ENCODE assay signal across 9 mouse cellular contexts in the genomic region with DNA sequence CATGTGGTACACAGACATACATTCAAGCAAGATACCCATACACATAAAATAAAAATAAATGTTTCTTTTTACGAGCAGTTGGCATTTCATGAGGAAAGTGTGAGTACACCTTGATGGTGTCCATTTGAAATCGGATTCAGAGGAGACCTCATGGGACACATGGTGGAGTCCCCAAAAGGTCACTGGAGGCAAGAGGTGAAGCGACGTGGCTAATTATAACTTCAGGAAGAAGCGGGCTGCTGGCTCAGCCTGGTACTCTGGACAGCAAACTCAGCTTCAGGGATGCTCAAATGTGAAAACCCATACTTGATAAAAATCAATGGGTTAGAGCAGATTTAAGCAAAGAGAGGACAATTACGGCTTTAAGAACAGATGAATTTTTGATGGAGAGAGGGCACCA. TPM values are rescaled to one million over a fixed set of nuclear protein-coding genes. Genes with fewer than 3 reads are reported as not detected.
DNase-seq lines count a peak whose midpoint lies in the region; ATAC-seq lines count a peak whose summit lies in the region.
"Had no signal": no experiment of that assay in that cellular context is flagged by ENCODE, and none has a peak within 500 bp of the region (broad histone marks: within the 10 kb centered on the region; RNA-seq: fewer than 3 reads in every experiment).

No protein-coding gene starts in this region.

- H3K4me1 ChIP-seq in hindbrain, embryonic 10.5 days (replicated peaks) = peaks cover 34% of the 10 kb centered on the region
- H3K4me1 ChIP-seq in hindbrain, embryonic 11.5 days (replicated peaks; ENCODE audit: control insufficient read depth, insufficient read depth, low read length) = peaks cover 9% of the 10 kb centered on the region
- peaks cover 30% of the 10 kb centered on the region for H3K4me1 ChIP-seq in embryonic facial prominence, embryonic 15.5 days
- peaks cover 32% of the 10 kb centered on the region for H3K4me1 ChIP-seq in intestine, embryonic 14.5 days (replicated peaks; ENCODE audit: control insufficient read depth, insufficient read depth, low read length)
- H3K4me1 ChIP-seq in midbrain, embryonic 14.5 days (ENCODE audit: control insufficient read depth, insufficient read depth, low read length) = peaks cover 23% of the 10 kb centered on the region

- peaks cover 31% of the 10 kb centered on the region for H3K27me3 ChIP-seq in hindbrain, embryonic 10.5 days (ENCODE audit: insufficient read depth, poor library complexity, severe bottlenecking)
- no peaks in the 10 kb centered on the region for H3K27me3 ChIP-seq in hindbrain, embryonic 11.5 days (ENCODE audit: control insufficient read depth, insufficient read depth, low read length)
- H3K27me3 ChIP-seq in embryonic facial prominence, embryonic 15.5 days = no peaks in the 10 kb centered on the region
- no peaks in the 10 kb centered on the region for H3K27me3 ChIP-seq in intestine, embryonic 14.5 days (replicated peaks; ENCODE audit: control insufficient read depth, insufficient read depth, low read length)
- H3K27me3 ChIP-seq in midbrain, embryonic 14.5 days (ENCODE audit: control insufficient read depth, insufficient read depth, low read length) = no peaks in the 10 kb centered on the region
- H3K27me3 ChIP-seq: megakaryocyte, embryonic 14.5 days had no signal

- H3K9me3 ChIP-seq in hindbrain, embryonic 10.5 days = no peaks in the 10 kb centered on the region
- no peaks in the 10 kb centered on the region for H3K9me3 ChIP-seq in hindbrain, embryonic 11.5 days (ENCODE audit: control insufficient read depth, low read length)
- H3K9me3 ChIP-seq in embryonic facial prominence, embryonic 15.5 days (replicated peaks) = no peaks in the 10 kb centered on the region
- no peaks in the 10 kb centered on the region for H3K9me3 ChIP-seq in intestine, embryonic 14.5 days (ENCODE audit: control insufficient read depth, low read length)
- no peaks in the 10 kb centered on the region for H3K9me3 ChIP-seq in midbrain, embryonic 14.5 days (ENCODE audit: control insufficient read depth, low read length)
- H3K9me3 ChIP-seq: megakaryocyte, embryonic 14.5 days had no signal

- H3K27ac ChIP-seq in hindbrain, embryonic 10.5 days = no peak overlapping the region; the same call in 1 of the 2 replicates
- H3K27ac ChIP-seq in hindbrain, embryonic 11.5 days (ENCODE audit: low read depth, low read length) = no peak overlapping the region
- H3K27ac ChIP-seq in embryonic facial prominence, embryonic 15.5 days (replicated peaks) = no peak overlapping the region
- no peak overlapping the region for H3K27ac ChIP-seq in intestine, embryonic 14.5 days (ENCODE audit: low read depth)
- H3K27ac ChIP-seq in midbrain, embryonic 14.5 days (replicated peaks; ENCODE audit: low read depth, low read length) = peak overlapping the region; percentile 67; the same call in 1 of the 2 replicates

- H3K36me3 ChIP-seq in hindbrain, embryonic 10.5 days = no peaks in the 10 kb centered on the region
- no peaks in the 10 kb centered on the region for H3K36me3 ChIP-seq in hindbrain, embryonic 11.5 days (ENCODE audit: control insufficient read depth, insufficient read depth, low read length)
- no peaks in the 10 kb centered on the region for H3K36me3 ChIP-seq in embryonic facial prominence, embryonic 15.5 days
- H3K36me3 ChIP-seq in intestine, embryonic 14.5 days (ENCODE audit: control insufficient read depth, insufficient read depth, low read length) = no peaks in the 10 kb centered on the region
- no peaks in the 10 kb centered on the region for H3K36me3 ChIP-seq in midbrain, embryonic 14.5 days (ENCODE audit: control insufficient read depth, insufficient read depth, low read length)

- no peak overlapping the region for H3K9ac ChIP-seq in hindbrain, embryonic 11.5 days (ENCODE audit: low read depth, low read length)
- H3K9ac ChIP-seq in embryonic facial prominence, embryonic 15.5 days = no peak overlapping the region
- no peak overlapping the region for H3K9ac ChIP-seq in intestine, embryonic 14.5 days (ENCODE audit: low read length)
- peak overlapping the region; percentile 39 for H3K9ac ChIP-seq in midbrain, embryonic 14.5 days (replicated peaks; ENCODE audit: low read length)

- 74% methylated on average over 6 of the region's 6 CpGs for WGBS in hindbrain, embryonic 10.5 days
- 73% methylated on average over 6 of the region's 6 CpGs for WGBS in hindbrain, embryonic 11.5 days
- WGBS in embryonic facial prominence, embryonic 15.5 days = 74% methylated on average over 6 of the region's 6 CpGs
- WGBS in intestine, embryonic 14.5 days = 84% methylated on average over 6 of the region's 6 CpGs
- 68% methylated on average over 6 of the region's 6 CpGs for WGBS in midbrain, embryonic 14.5 days

- H3K4me3 ChIP-seq in hindbrain, embryonic 10.5 days = peak overlapping the region; percentile 44; the same call in 1 of the 2 replicates
- H3K4me3 ChIP-seq in hindbrain, embryonic 11.5 days (ENCODE audit: low read depth, low read length) = no peak overlapping the region
- H3K4me3 ChIP-seq in embryonic facial prominence, embryonic 15.5 days (replicated peaks) = peak overlapping the region; percentile 25; the same call in 1 of the 2 replicates
- H3K4me3 ChIP-seq in intestine, embryonic 14.5 days (ENCODE audit: low read depth, low read length) = 0 out of 2 replicates have a peak overlapping the region, but pooled peaks have one; percentile 10
- H3K4me3 ChIP-seq in midbrain, embryonic 14.5 days (replicated peaks; ENCODE audit: low read depth, low read length) = peak overlapping the region; percentile 23; the same call in 1 of the 2 replicates

- no peak for DNase-seq in hindbrain, embryonic 10.5 days (ENCODE audit: low spot score)
- DNase-seq in hindbrain, embryonic 11.5 days (ENCODE audit: low spot score) = no peak
- DNase-seq in intestine, embryonic 14.5 days (ENCODE audit: low spot score) = no peak
- no peak for DNase-seq in midbrain, embryonic 14.5 days
- DNase-seq in layer of hippocampus, adult 9-10 months (ENCODE audit: low spot score) = no peak
- DNase-seq in thymus, adult 18-20 months = no peak
- DNase-seq in left cerebral cortex, postnatal 36 days (ENCODE audit: low spot score in 2 of 2) = no peak

- ATAC-seq in hindbrain, embryonic 11.5 days (ENCODE audit: low FRiP score) = no peak
- ATAC-seq in embryonic facial prominence, embryonic 15.5 days (ENCODE audit: insufficient number of reproducible peaks, low FRiP score, low TSS enrichment, low read depth) = no peak
- ATAC-seq in intestine, embryonic 14.5 days (replicated peaks; ENCODE audit: low FRiP score, low TSS enrichment, low read depth) = no peak
- ATAC-seq in midbrain, embryonic 14.5 days (ENCODE audit: low FRiP score, low TSS enrichment) = no peak

- no peak overlapping the region for H3K4me2 ChIP-seq in hindbrain, embryonic 11.5 days (replicated peaks; ENCODE audit: low read depth, low read length)
- H3K4me2 ChIP-seq in embryonic facial prominence, embryonic 15.5 days (replicated peaks) = peak overlapping the region; percentile 47
- peak overlapping the region; percentile 45 for H3K4me2 ChIP-seq in intestine, embryonic 14.5 days (ENCODE audit: low read length)
- peak overlapping the region; percentile 54 for H3K4me2 ChIP-seq in midbrain, embryonic 14.5 days (ENCODE audit: low read length)

- intact Hi-C loops in left cerebral cortex, postnatal 36 days (cut with DNase I) = no loop called here

RNA-seq across cellular contexts. Expression of a gene that starts 20.5 kb away (rescaled TPM):
- polyA plus RNA-seq in hindbrain, embryonic 10.5 days (2016; fragmentation: Nextera tagmentation; extraction: Ambion mirVana) = 4.8 and 5.6 TPM in 2 replicates
- 2.1 and 2.8 TPM in 2 replicates for polyA plus RNA-seq in hindbrain, embryonic 11.5 days (2014; fragmentation: Nextera tagmentation; extraction: Ambion mirVana)
- 12.1 and 12.2 TPM in 2 replicates for polyA plus RNA-seq in embryonic facial prominence, embryonic 15.5 days (2015; fragmentation: Nextera tagmentation; extraction: Ambion mirVana)
- 11.9 and 14.0 TPM in 2 replicates for polyA plus RNA-seq in intestine, embryonic 14.5 days (2014; fragmentation: Nextera tagmentation; extraction: Ambion mirVana)
- polyA plus RNA-seq in midbrain, embryonic 14.5 days (2014; fragmentation: Nextera tagmentation; extraction: Ambion mirVana) = 1.5 and 1.7 TPM in 2 replicates
- total RNA-seq in left cerebral cortex, postnatal 36 days (2021) = 10 to 100 TPM; 12.5 to 14.3 TPM

RNA-seq across cellular contexts. Expression of a gene that starts 33.5 kb away (rescaled TPM):
- polyA plus RNA-seq in hindbrain, embryonic 10.5 days (2016; fragmentation: Nextera tagmentation; extraction: Ambion mirVana) = 10.7 and 12.0 TPM in 2 replicates
- polyA plus RNA-seq in hindbrain, embryonic 11.5 days (2014; fragmentation: Nextera tagmentation; extraction: Ambion mirVana) = 11.7 and 12.0 TPM in 2 replicates
- polyA plus RNA-seq in embryonic facial prominence, embryonic 15.5 days (2015; fragmentation: Nextera tagmentation; extraction: Ambion mirVana) = 17.5 and 18.2 TPM in 2 replicates
- 17.0 and 19.9 TPM in 2 replicates for polyA plus RNA-seq in intestine, embryonic 14.5 days (2014; fragmentation: Nextera tagmentation; extraction: Ambion mirVana)
- polyA plus RNA-seq in midbrain, embryonic 14.5 days (2014; fragmentation: Nextera tagmentation; extraction: Ambion mirVana) = 3.3 and 4.2 TPM in 2 replicates
- total RNA-seq in left cerebral cortex, postnatal 36 days (2021) = 10 to 100 TPM; 17.1 to 19.0 TPM
